Mouse (Mus musculus): ENCODE data around the gene Catsper2.

GRCm38 (mm10) chr2:121452990-121453389, 39.4 kb upstream of the Catsper2 start, which contains the start of gene Hypk:
- TF ChIP-seq CTCF (IDR thresholded peaks at IDR 0.05; ENCODE audit: low read depth) (no peak), EP300 (optimal IDR thresholded peaks at IDR 0.05) (no peak)
